Mouse (Mus musculus) kidney, adult 2 months (tissue): ENCODE data around the gene Cela1.

ENCODE experiments used
- CTCF ChIP-seq: fragments of 200-500 bp; conservative IDR thresholded peaks from 2 replicates; pipeline ENCODE4 v1.5.1; 2011; ENCODE audit warnings: low read depth, mild to moderate bottlenecking, control low read depth, low read length, moderate library complexity, mixed read lengths; ENCODE audit not compliant: insufficient read depth, insufficient read length
- POLR2A ChIP-seq: fragments of 200-500 bp; IDR thresholded peaks from one replicate; pipeline ENCODE4 v1.6.1; 2011; ENCODE audit warnings: low read depth, low read length, control low read depth

DNA sequence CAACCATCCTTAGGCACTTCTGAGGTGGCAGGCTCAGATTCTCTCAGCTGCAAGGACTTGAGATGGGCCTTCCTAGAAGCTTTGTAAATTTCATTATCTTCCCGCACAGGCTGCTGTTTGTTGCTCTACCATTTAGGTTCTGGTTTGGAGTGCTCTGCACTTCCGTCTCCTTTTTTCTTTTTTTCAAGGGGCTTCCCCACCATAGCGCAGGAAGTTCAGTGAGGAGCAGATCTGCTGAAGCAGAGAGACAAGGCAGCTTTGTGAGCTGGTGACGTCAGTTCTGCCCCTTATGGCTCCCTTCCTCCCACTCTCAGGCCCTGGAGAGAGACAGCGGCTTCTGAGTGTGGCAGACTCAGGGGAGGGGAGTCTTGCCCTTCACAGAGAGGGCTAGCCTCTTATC is 44.9 kb upstream of the Cela1 start:
- TF ChIP-seq POLR2A, result no peak
- TF ChIP-seq CTCF, result no peak
